Comparison of ENCODE assay signal across 24 mouse cellular contexts in the genomic region with DNA sequence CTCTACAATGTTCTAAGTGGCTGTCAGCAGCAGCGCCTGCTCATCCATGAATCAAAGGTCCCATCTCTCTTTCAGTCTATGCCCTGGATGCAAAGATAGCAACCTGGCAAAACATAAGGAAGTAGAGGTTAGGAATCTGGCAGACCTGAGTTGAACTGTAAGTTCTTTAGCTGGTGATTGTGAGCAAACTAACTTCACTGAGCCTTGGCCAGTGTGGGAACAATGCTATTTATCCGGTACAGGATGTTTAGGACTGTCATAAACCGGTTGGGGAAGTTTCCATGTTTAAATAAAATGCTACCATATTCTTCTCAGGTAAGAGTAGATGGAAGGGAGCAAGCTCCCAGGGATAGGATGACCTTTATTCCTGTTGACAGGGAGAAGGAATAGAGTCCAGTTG.
"Had no signal": no experiment of that assay in that cellular context is flagged by ENCODE, and none has a peak within 500 bp of the region (broad histone marks: within the 10 kb centered on the region; RNA-seq: fewer than 3 reads in every experiment).

No protein-coding gene starts in this region.

- H3K4me3 ChIP-seq: gastrocnemius, adult 2 months; heart, adult 2 months; heart, embryonic 13.5 days; heart, embryonic 15.5 days; hindbrain, embryonic 10.5 days; hindbrain, embryonic 12.5 days; intestine, embryonic 15.5 days; layer of hippocampus, adult 2 months; left cerebral cortex, adult 2 months; limb, embryonic 10.5 days; limb, embryonic 12.5 days had no signal

- H3K36me3 ChIP-seq: heart, embryonic 13.5 days; heart, embryonic 15.5 days; hindbrain, embryonic 10.5 days; hindbrain, embryonic 12.5 days; intestine, embryonic 15.5 days; limb, embryonic 10.5 days; limb, embryonic 12.5 days had no signal

- H3K27me3 ChIP-seq: heart, embryonic 13.5 days; heart, embryonic 15.5 days; hindbrain, embryonic 12.5 days; intestine, embryonic 15.5 days; limb, embryonic 12.5 days had no signal

- DNase-seq: gastrocnemius, adult 2 months; gastrocnemius, postnatal 10 days; gastrocnemius, postnatal 25 days; heart, adult 2 months; heart, postnatal 4 days; kidney, adult 18-20 months; kidney, adult 8-10 months; kidney, postnatal 10 days; kidney, postnatal 25 days; kidney, postnatal 4 days had no signal

- H3K9ac ChIP-seq: heart, embryonic 13.5 days; heart, embryonic 15.5 days; hindbrain, embryonic 12.5 days; hindbrain, embryonic 14.5 days; intestine, embryonic 15.5 days; limb, embryonic 12.5 days had no signal

- H3K27ac ChIP-seq: gastrocnemius, adult 2 months; heart, adult 2 months; heart, embryonic 13.5 days; hindbrain, embryonic 10.5 days; hindbrain, embryonic 12.5 days; hindbrain, embryonic 14.5 days; intestine, embryonic 15.5 days; layer of hippocampus, adult 2 months; left cerebral cortex, adult 2 months; limb, embryonic 10.5 days; limb, embryonic 12.5 days had no signal

- H3K4me1 ChIP-seq: hindbrain, embryonic 12.5 days; intestine, embryonic 15.5 days; limb, embryonic 10.5 days; limb, embryonic 12.5 days had no signal

- H3K4me2 ChIP-seq: heart, embryonic 11.5 days; heart, embryonic 13.5 days; heart, embryonic 15.5 days; hindbrain, embryonic 12.5 days; hindbrain, embryonic 14.5 days; intestine, embryonic 15.5 days; limb, embryonic 12.5 days had no signal

- ATAC-seq: hindbrain, embryonic 16.5 days; inflammation-experienced regulatory T-cells, adult 6 months; intestine, embryonic 15.5 days; intestine, postnatal 0 days had no signal

- H3K9me3 ChIP-seq: heart, embryonic 13.5 days; heart, embryonic 15.5 days; hindbrain, embryonic 10.5 days; hindbrain, embryonic 12.5 days; intestine, embryonic 15.5 days; limb, embryonic 10.5 days; limb, embryonic 12.5 days had no signal
